Mouse (Mus musculus): Measurements from ENCODE around the gene Rapgef3. TPM values are rescaled to one million over a fixed set of nuclear protein-coding genes. Genes with fewer than 3 reads are reported as not detected.

Rapgef3 gene
- total and polyA plus RNA-seq, 3 experiments, result 6.6 to 7.4 TPM; not detected in 1

GRCm38 (mm10) chr15:97716782-97717181, 51.0 kb downstream of the Rapgef3 start:
- TF ChIP-seq ETS1 (IDR thresholded peaks at IDR 0.05; ENCODE audit: low read depth, low read length) (peak; percentile 56; the same call in 1 of the 2 replicates), POLR2AphosphoS5 (IDR thresholded peaks at IDR 0.05; ENCODE audit: borderline replicate concordance, low read depth, low read length) (no peak), NELFE (IDR thresholded peaks at IDR 0.05; ENCODE audit: low read depth, low read length) (no peak), USF1 (IDR thresholded peaks at IDR 0.05; ENCODE audit: low read depth, low read length) (0 out of 2 replicates have a peak, but pooled peaks have one; percentile 23), MAX (IDR thresholded peaks at IDR 0.05; ENCODE audit: low read length) (0 out of 2 replicates have a peak, but pooled peaks have one; percentile 70), RAD21 (IDR thresholded peaks at IDR 0.05; ENCODE audit: low read depth, low read length) (no peak; the same call in 1 of the 2 replicates), TAL1 (IDR thresholded peaks at IDR 0.05; ENCODE audit: low read length) (peak; percentile 78), CHD2 (IDR thresholded peaks at IDR 0.05; ENCODE audit: low read length) (no peak), TCF12 (IDR thresholded peaks at IDR 0.05; ENCODE audit: low read depth, low read length) (peak; percentile 63), TBP (IDR thresholded peaks at IDR 0.05; ENCODE audit: low read depth, low read length) (peak; percentile 47; the same call in 1 of the 2 replicates), MYB (IDR thresholded peaks at IDR 0.05; ENCODE audit: low read depth, low read length) (0 out of 2 replicates have a peak, but pooled peaks have one; percentile 8), CTCF (IDR thresholded peaks at IDR 0.05 in 2 of 3, conservative IDR thresholded peaks at IDR 0.05 in 1 of 3; ENCODE audit: control insufficient read depth in 1 of 3, insufficient read depth in 1 of 3, low read depth in 2 of 3, low read length in 3 of 3, poor library complexity in 1 of 3, severe bottlenecking in 1 of 3) (no peak), EP300 (IDR thresholded peaks at IDR 0.05; ENCODE audit: low read depth in 1 of 2, low read length in 2 of 2) (peak; percentile 69 to 71), SIN3A (IDR thresholded peaks at IDR 0.05; ENCODE audit: low read length) (0 out of 2 replicates have a peak, but pooled peaks have one; percentile 24), GATA1 (IDR thresholded peaks at IDR 0.05; ENCODE audit: low read depth, low read length) (peak; percentile 90), ZNF384 (IDR thresholded peaks at IDR 0.05; ENCODE audit: low read depth, low read length) (no peak), MXI1 (IDR thresholded peaks at IDR 0.05; ENCODE audit: low read depth, low read length) (0 out of 2 replicates have a peak, but pooled peaks have one; percentile 24), NRF1 (IDR thresholded peaks at IDR 0.05; ENCODE audit: insufficient read depth, low read depth, low read length, poor library complexity, severe bottlenecking) (peak; percentile 71)
- Histone ChIP-seq H3K4me1 (ENCODE audit: control insufficient read depth in 1 of 2, insufficient read depth in 2 of 2, low read length in 2 of 2) (peaks cover 7 to 26% of the 10 kb centered on the region in 2 experiments), H3K9me3 (replicated peaks; ENCODE audit: insufficient read depth, low read length) (no peaks in the 10 kb centered on the region), H3K79me2 (ENCODE audit: control insufficient read depth, insufficient read depth, low read length, poor library complexity) (no peaks in the 10 kb centered on the region), H3K27ac (ENCODE audit: control insufficient read depth, low read depth, low read length) (peak overlapping the region; percentile 54), H3K27me3 (ENCODE audit: control insufficient read depth in 1 of 2, insufficient read depth in 2 of 2, low read length in 2 of 2) (peaks cover 0 to 7% of the 10 kb centered on the region in 2 experiments; a peak in 1 of 4 replicates), H3K36me3 (ENCODE audit: control insufficient read depth in 1 of 2, insufficient read depth in 2 of 2, low read length in 2 of 2) (peaks cover 0 to 24% of the 10 kb centered on the region in 2 experiments; a peak in 2 of 4 replicates), H3K9ac (ENCODE audit: control insufficient read depth, low read depth, low read length, poor library complexity, severe bottlenecking) (no peak overlapping the region), H3K4me3 (ENCODE audit: control insufficient read depth in 1 of 2, insufficient read depth in 1 of 2, low read depth in 2 of 2, low read length in 2 of 2) (no peak overlapping the region)
- peak; percentile 90 for DNase-seq (ENCODE audit: low read depth, low spot score)

DNA sequence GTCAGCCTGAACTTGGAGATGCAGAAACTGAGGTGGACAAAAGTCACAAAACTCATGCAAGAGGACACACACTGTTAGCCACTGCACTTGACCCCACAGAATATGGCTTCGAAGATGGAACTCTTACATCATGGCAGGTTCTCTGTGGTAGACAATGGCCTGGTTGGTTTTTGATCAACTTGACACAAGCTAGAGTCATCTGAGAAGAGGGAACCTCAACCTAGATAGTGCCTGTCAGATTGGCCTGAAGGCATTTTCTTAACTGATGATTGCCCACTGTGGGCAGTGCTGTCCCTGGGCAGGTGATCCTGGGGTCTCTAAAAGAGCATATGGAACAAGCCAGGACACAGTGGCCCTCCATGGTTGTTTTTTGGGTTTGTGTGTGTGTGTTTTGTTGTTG, 52.0 kb downstream of the Rapgef3 start:
- H3K27me3 ChIP-seq (ENCODE audit: control insufficient read depth in 1 of 2, insufficient read depth in 2 of 2, low read length in 2 of 2), result peaks cover 0 to 7% of the 10 kb centered on the region in 2 experiments; a peak in 1 of 4 replicates
- peaks cover 7 to 26% of the 10 kb centered on the region in 2 experiments for H3K4me1 ChIP-seq (ENCODE audit: control insufficient read depth in 1 of 2, insufficient read depth in 2 of 2, low read length in 2 of 2)
- no peaks in the 10 kb centered on the region for H3K79me2 ChIP-seq (ENCODE audit: control insufficient read depth, insufficient read depth, low read length, poor library complexity)
- no peak overlapping the region for H3K9ac ChIP-seq (ENCODE audit: control insufficient read depth, low read depth, low read length, poor library complexity, severe bottlenecking)
- no peaks in the 10 kb centered on the region for H3K9me3 ChIP-seq (replicated peaks; ENCODE audit: insufficient read depth, low read length)
- DNase-seq (ENCODE audit: low read depth, low spot score), result peak; percentile 65
- peak overlapping the region; percentile 57 for H3K27ac ChIP-seq (ENCODE audit: control insufficient read depth, low read depth, low read length)
- no peak for TF ChIP-seq JUND (IDR thresholded peaks at IDR 0.05; ENCODE audit: low read depth, low read length)
- TF ChIP-seq ETS1 (IDR thresholded peaks at IDR 0.05; ENCODE audit: low read depth, low read length), result peak; percentile 72
- no peak for TF ChIP-seq HCFC1 (IDR thresholded peaks at IDR 0.05; ENCODE audit: low read depth, low read length)
- TF ChIP-seq RCOR1 (IDR thresholded peaks at IDR 0.05; ENCODE audit: low read depth, low read length), result peak; percentile 58; the same call in 1 of the 2 replicates
- peak; percentile 53 for TF ChIP-seq GATA1 (IDR thresholded peaks at IDR 0.05; ENCODE audit: low read depth, low read length)
- 0 out of 2 replicates have a peak, but pooled peaks have one; percentile 21 for TF ChIP-seq MXI1 (IDR thresholded peaks at IDR 0.05; ENCODE audit: low read depth, low read length)
- TF ChIP-seq TCF12 (IDR thresholded peaks at IDR 0.05; ENCODE audit: low read depth, low read length), result peak; percentile 61
- TF ChIP-seq POLR2AphosphoS5 (IDR thresholded peaks at IDR 0.05; ENCODE audit: borderline replicate concordance, low read depth, low read length), result no peak
- peak; percentile 72 to 75 for TF ChIP-seq EP300 (IDR thresholded peaks at IDR 0.05; ENCODE audit: low read depth in 1 of 2, low read length in 2 of 2)
- peak; percentile 57 for TF ChIP-seq SIN3A (IDR thresholded peaks at IDR 0.05; ENCODE audit: low read length)
- TF ChIP-seq MAZ (IDR thresholded peaks at IDR 0.05; ENCODE audit: low read depth, low read length), result no peak
- H3K36me3 ChIP-seq (ENCODE audit: control insufficient read depth in 1 of 2, insufficient read depth in 2 of 2, low read length in 2 of 2), result peaks cover 0 to 24% of the 10 kb centered on the region in 2 experiments; a peak in 2 of 4 replicates
- H3K4me3 ChIP-seq (ENCODE audit: control insufficient read depth in 1 of 2, insufficient read depth in 1 of 2, low read depth in 2 of 2, low read length in 2 of 2), result no peak overlapping the region

Measured in MEL (cell line).